Mouse (Mus musculus) kidney, adult 18-20 months (tissue): ENCODE measurements around the gene Rimbp2.
"Not testable (repeated sequence)": the region's sequence is repeated elsewhere in the genome, so short reads cannot be mapped to it uniquely, and the experiment has no call there.

ENCODE experiments used
- DNase-seq: peaks from one replicate; pipeline ENCODE4 v3.0.0; 2021

Gene Rimbp2

GRCm38 (mm10) chr5:128953278-128954070, at the start of gene Rimbp2:
Gene Rimbp2, minus strand, starts transcription at chr5:128953486.
- no peak for DNase-seq

- DNase-seq: peak; percentile 24
Measured at GRCm38 (mm10) chr5:129002571-129003011, 49.3 kb upstream of the Rimbp2 start.

GRCm38 (mm10) chr5:129000706-129001468, 47.6 kb upstream of the Rimbp2 start:
- DNase-seq: no peak

GRCm38 (mm10) chr5:128987141-128987954, 34.1 kb upstream of the Rimbp2 start:
- DNase-seq: peak; percentile 63

GRCm38 (mm10) chr5:128985946-128986345, 32.7 kb upstream of the Rimbp2 start:
- no peak for DNase-seq

GRCm38 (mm10) chr5:128984536-128984935, 31.2 kb upstream of the Rimbp2 start:
- DNase-seq: no peak

- peak; percentile 74 for DNase-seq
Measured at GRCm38 (mm10) chr5:128981607-128982006, 28.3 kb upstream of the Rimbp2 start.

GRCm38 (mm10) chr5:128980857-128981256, 27.6 kb upstream of the Rimbp2 start:
- no peak for DNase-seq

GRCm38 (mm10) chr5:128978957-128979356, 25.7 kb upstream of the Rimbp2 start:
- DNase-seq: no peak

- not testable (repeated sequence) for DNase-seq
Measured at GRCm38 (mm10) chr5:128977466-128977865, 24.2 kb upstream of the Rimbp2 start.

GRCm38 (mm10) chr5:128976266-128976665, 23.0 kb upstream of the Rimbp2 start:
- peak; percentile 49 for DNase-seq

GRCm38 (mm10) chr5:128971298-128971697, 18.0 kb upstream of the Rimbp2 start:
- peak; percentile 66 for DNase-seq

- no peak for DNase-seq
Measured at GRCm38 (mm10) chr5:128970878-128971277, 17.6 kb upstream of the Rimbp2 start.

- no peak for DNase-seq
Measured at GRCm38 (mm10) chr5:128964353-128964752, 11.1 kb upstream of the Rimbp2 start.

- DNase-seq: no peak
Measured at GRCm38 (mm10) chr5:128958916-128959315, 5.6 kb upstream of the Rimbp2 start.

- not testable (repeated sequence) for DNase-seq
Measured at GRCm38 (mm10) chr5:128954371-128954770, 1.1 kb upstream of the Rimbp2 start.

GRCm38 (mm10) chr5:128952291-128953195, 743 bp downstream of the Rimbp2 start:
- no peak for DNase-seq

- DNase-seq: no peak
Measured at GRCm38 (mm10) chr5:128951472-128951871, 1.8 kb downstream of the Rimbp2 start.

GRCm38 (mm10) chr5:128947093-128947492, 6.2 kb downstream of the Rimbp2 start:
- DNase-seq: peak; percentile 27

GRCm38 (mm10) chr5:128940436-128940835, 12.8 kb downstream of the Rimbp2 start:
- DNase-seq: no peak

GRCm38 (mm10) chr5:128935359-128935899, 17.9 kb downstream of the Rimbp2 start:
- DNase-seq: no peak

GRCm38 (mm10) chr5:128932776-128933175, 20.5 kb downstream of the Rimbp2 start:
- DNase-seq: no peak
